Mouse (Mus musculus): ENCODE results near the gene A4gnt. TPM values are rescaled to one million over a fixed set of nuclear protein-coding genes. Genes with fewer than 3 reads are reported as not detected.
"Not testable (repeated sequence)": the region's sequence is repeated elsewhere in the genome, so short reads cannot be mapped to it uniquely, and the experiment has no call there.

A4gnt gene
- polyA plus RNA-seq, 1 experiment from 2014 or later: not detected

DNA sequence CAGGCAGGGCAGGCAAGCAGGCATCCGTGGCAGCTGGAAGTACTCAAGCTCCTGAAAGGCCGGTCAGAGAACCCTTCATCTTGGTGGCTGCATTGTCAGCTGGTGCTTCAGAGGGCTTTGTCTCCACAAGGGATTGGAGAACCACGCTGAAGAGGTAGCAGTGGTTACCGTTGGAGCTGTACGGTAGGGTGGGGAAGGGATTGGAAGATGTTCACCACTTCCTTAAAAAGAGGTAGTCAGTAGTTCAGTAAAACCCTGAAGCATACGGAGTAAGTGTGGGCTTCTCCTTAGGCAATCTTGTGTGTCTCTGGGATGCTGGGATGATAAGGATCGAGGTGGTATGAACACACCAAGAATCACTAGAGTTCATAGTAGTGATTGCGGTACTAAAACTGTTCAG, 21.2 kb upstream of the A4gnt start:
- no peaks in the 10 kb centered on the region for H3K27me3 ChIP-seq (ENCODE audit: control insufficient read depth, insufficient read depth, low read length)
- no peaks in the 10 kb centered on the region for H3K9me3 ChIP-seq (ENCODE audit: control insufficient read depth, low read length)
- no peak overlapping the region for H3K4me3 ChIP-seq (ENCODE audit: low read depth, low read length)
- no peaks in the 10 kb centered on the region for H3K4me1 ChIP-seq (replicated peaks; ENCODE audit: control insufficient read depth, insufficient read depth, low read length)
- no peak overlapping the region for H3K4me2 ChIP-seq (ENCODE audit: low read depth, low read length, severe bottlenecking)
- WGBS: 84% methylated on average over 8 of the region's 8 CpGs
- ATAC-seq (replicated peaks; ENCODE audit: low FRiP score): no peak
- H3K27ac ChIP-seq (ENCODE audit: low read depth, low read length): no peak overlapping the region
- H3K9ac ChIP-seq (ENCODE audit: low read length): no peak overlapping the region
- DNase-seq (ENCODE audit: low spot score): no peak
- H3K36me3 ChIP-seq (ENCODE audit: control insufficient read depth, insufficient read depth, low read length): no peaks in the 10 kb centered on the region

DNA sequence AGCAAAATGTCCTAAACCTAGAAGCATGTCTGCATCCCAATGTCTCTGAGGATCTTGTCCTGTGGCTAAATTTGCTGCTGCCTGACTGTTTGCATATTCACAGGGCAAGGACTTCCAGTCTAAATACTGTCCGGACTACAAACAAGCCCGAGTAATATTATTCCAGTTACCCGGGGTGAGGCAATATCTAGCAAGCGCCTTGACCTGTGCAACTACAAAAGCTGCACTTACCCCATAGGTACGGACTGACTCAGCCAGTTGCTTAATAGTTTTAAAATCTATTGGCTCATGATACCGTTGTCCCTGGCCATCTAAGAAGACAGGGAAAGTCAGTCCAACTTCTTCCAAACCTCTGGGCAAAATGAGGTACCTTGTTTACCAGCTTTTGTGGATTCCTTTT, 13.2 kb upstream of the A4gnt start:
- not testable (repeated sequence) for H3K4me2 ChIP-seq (ENCODE audit: low read depth, low read length, severe bottlenecking); H3K36me3 ChIP-seq (ENCODE audit: control insufficient read depth, insufficient read depth, low read length)

DNA sequence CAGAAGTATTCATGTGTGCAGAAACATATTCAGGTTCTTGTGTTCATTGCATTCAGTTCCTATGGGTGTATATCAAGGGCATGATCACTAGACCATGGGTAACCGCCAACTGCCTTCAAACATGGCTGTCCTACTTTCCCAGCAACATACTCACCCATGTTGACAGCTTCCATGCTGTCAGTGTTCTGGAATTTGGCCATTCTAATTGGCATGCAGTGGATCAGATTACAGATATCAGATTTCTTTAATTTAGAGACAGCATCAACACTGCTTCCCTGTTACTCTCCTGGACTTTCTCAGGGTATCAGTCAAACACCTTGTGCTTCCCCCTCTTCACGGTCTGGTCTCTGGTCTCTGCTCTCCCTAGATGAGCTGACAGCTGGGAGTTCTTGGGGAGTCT, 8.7 kb upstream of the A4gnt start:
- DNase-seq (ENCODE audit: low spot score) (no peak), ATAC-seq (replicated peaks; ENCODE audit: low FRiP score) (no peak)
- H3K4me2 ChIP-seq (ENCODE audit: low read depth, low read length, severe bottlenecking): no peak overlapping the region
- H3K27ac ChIP-seq (ENCODE audit: low read depth, low read length): no peak overlapping the region
- no peaks in the 10 kb centered on the region for H3K9me3 ChIP-seq (ENCODE audit: control insufficient read depth, low read length)
- no peaks in the 10 kb centered on the region for H3K27me3 ChIP-seq (ENCODE audit: control insufficient read depth, insufficient read depth, low read length)
- H3K4me1 ChIP-seq (replicated peaks; ENCODE audit: control insufficient read depth, insufficient read depth, low read length): no peaks in the 10 kb centered on the region
- no peak overlapping the region for H3K4me3 ChIP-seq (ENCODE audit: low read depth, low read length)
- H3K9ac ChIP-seq (ENCODE audit: low read length): no peak overlapping the region
- 82% methylated on average over 2 of the region's 2 CpGs for WGBS
- H3K36me3 ChIP-seq (ENCODE audit: control insufficient read depth, insufficient read depth, low read length): no peaks in the 10 kb centered on the region

More for the DNA sequence above, 13.2 kb upstream of the A4gnt start:
- WGBS: 93% methylated on average over 6 of the region's 6 CpGs
- not testable (repeated sequence) for H3K4me1 ChIP-seq (replicated peaks; ENCODE audit: control insufficient read depth, insufficient read depth, low read length); H3K27me3 ChIP-seq (ENCODE audit: control insufficient read depth, insufficient read depth, low read length); H3K9me3 ChIP-seq (ENCODE audit: control insufficient read depth, low read length); H3K27ac ChIP-seq (ENCODE audit: low read depth, low read length); ATAC-seq (replicated peaks; ENCODE audit: low FRiP score); DNase-seq (ENCODE audit: low spot score); H3K9ac ChIP-seq (ENCODE audit: low read length); H3K4me3 ChIP-seq (ENCODE audit: low read depth, low read length)

DNA sequence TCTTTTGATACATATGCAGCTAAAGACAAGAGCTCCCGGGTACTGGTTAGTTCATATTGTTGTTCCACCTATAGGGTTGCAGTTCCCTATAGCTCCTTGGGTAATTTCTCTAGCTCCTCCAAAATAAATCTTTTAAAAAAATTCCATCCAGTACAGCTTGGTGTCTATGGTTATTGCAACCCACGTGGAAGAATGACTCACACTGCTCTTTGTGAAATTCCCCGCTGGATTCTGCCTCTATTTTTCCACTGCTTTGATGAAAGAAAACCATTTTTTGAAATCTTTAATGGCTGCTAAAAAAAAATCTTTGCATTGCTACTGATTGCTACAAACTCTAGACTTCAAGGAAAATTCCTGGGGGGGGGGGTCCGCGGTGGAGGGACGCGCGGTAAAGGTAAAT, 7.4 kb downstream of the A4gnt start:
- Histone ChIP-seq H3K36me3 (ENCODE audit: control insufficient read depth, insufficient read depth, low read length) (no peaks in the 10 kb centered on the region), H3K4me3 (ENCODE audit: low read depth, low read length) (no peak overlapping the region), H3K4me1 (replicated peaks; ENCODE audit: control insufficient read depth, insufficient read depth, low read length) (no peaks in the 10 kb centered on the region), H3K9ac (ENCODE audit: low read length) (no peak overlapping the region), H3K27ac (ENCODE audit: low read depth, low read length) (no peak overlapping the region), H3K4me2 (ENCODE audit: low read depth, low read length, severe bottlenecking) (no peak overlapping the region), H3K9me3 (ENCODE audit: control insufficient read depth, low read length) (no peaks in the 10 kb centered on the region), H3K27me3 (ENCODE audit: control insufficient read depth, insufficient read depth, low read length) (no peaks in the 10 kb centered on the region)
- WGBS: 93% methylated on average over 7 of the region's 8 CpGs
- ATAC-seq (replicated peaks; ENCODE audit: low FRiP score) (no peak), DNase-seq (ENCODE audit: low spot score) (no peak)

DNA sequence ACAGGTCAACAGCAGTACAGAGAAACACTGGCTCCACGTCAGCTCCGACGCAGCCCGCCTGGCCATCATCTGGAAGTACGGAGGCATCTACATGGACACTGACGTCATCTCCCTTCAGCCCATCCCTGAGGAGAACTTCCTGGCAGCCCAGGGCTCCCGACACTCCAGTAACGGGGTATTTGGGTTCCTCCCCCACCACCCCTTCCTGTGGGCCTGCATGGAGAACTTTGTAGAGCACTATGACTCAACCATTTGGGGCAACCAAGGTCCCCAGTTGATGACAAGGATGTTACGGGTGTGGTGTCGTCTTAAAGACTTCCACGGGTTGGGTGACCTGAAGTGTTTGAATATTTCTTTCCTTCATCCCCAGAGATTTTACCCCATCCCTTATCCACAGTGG, 7.9 kb downstream of the A4gnt start:
- no peak overlapping the region for H3K4me2 ChIP-seq (ENCODE audit: low read depth, low read length, severe bottlenecking)
- WGBS: 93% methylated on average over 11 of the region's 11 CpGs
- no peak overlapping the region for H3K9ac ChIP-seq (ENCODE audit: low read length)
- H3K27me3 ChIP-seq (ENCODE audit: control insufficient read depth, insufficient read depth, low read length): no peaks in the 10 kb centered on the region
- ATAC-seq (replicated peaks; ENCODE audit: low FRiP score) (no peak), DNase-seq (ENCODE audit: low spot score) (no peak)
- H3K27ac ChIP-seq (ENCODE audit: low read depth, low read length): no peak overlapping the region
- H3K4me3 ChIP-seq (ENCODE audit: low read depth, low read length): no peak overlapping the region
- no peaks in the 10 kb centered on the region for H3K36me3 ChIP-seq (ENCODE audit: control insufficient read depth, insufficient read depth, low read length)
- no peaks in the 10 kb centered on the region for H3K9me3 ChIP-seq (ENCODE audit: control insufficient read depth, low read length)
- no peaks in the 10 kb centered on the region for H3K4me1 ChIP-seq (replicated peaks; ENCODE audit: control insufficient read depth, insufficient read depth, low read length)

DNA sequence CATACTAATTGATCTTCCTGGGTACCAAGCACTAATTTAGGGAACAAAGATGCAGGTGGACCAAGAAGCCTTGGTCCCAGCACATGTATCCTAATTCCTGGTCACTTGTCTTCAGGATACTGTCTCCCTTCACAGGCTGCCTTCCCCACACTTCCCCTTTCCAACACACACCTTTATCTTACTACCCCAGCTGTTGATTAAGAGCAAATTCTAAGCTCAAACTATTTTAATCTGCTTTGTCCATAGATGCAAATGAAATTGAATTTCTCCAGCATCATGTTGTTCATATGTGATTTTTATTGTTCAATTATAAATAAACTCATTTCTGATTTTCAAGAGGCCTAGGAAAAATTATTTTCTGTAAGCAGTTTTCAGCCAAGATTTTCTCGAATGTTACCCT, 9.7 kb downstream of the A4gnt start:
- no peaks in the 10 kb centered on the region for H3K36me3 ChIP-seq (ENCODE audit: control insufficient read depth, insufficient read depth, low read length)
- no peak for DNase-seq (ENCODE audit: low spot score)
- H3K9ac ChIP-seq (ENCODE audit: low read length): no peak overlapping the region
- no peak overlapping the region for H3K4me2 ChIP-seq (ENCODE audit: low read depth, low read length, severe bottlenecking)
- H3K4me3 ChIP-seq (ENCODE audit: low read depth, low read length): no peak overlapping the region
- no peaks in the 10 kb centered on the region for H3K9me3 ChIP-seq (ENCODE audit: control insufficient read depth, low read length)
- no peaks in the 10 kb centered on the region for H3K4me1 ChIP-seq (replicated peaks; ENCODE audit: control insufficient read depth, insufficient read depth, low read length)
- no peak overlapping the region for H3K27ac ChIP-seq (ENCODE audit: low read depth, low read length)
- no peak for ATAC-seq (replicated peaks; ENCODE audit: low FRiP score)
- no peaks in the 10 kb centered on the region for H3K27me3 ChIP-seq (ENCODE audit: control insufficient read depth, insufficient read depth, low read length)
- 76% methylated on average over 1 of the region's 1 CpGs for WGBS

DNA sequence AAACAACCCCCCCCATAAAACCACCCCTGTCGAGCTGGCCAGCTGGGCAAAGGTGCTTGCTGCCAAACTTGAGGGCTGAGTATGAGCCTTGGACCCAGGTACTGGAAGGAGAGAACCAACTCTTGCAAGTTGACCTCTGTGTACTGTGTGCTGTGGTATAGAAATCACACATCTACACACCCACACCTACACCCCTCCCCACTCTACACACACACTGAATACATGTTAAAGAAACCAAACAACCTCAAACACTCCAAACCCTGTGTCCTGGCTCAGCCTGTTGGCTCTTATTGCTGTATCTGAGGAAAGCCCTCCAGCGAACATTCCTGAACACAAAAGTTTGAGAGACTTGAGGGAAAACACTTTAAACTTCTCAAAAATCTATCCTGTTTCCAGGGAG, 10.7 kb downstream of the A4gnt start:
- H3K27me3 ChIP-seq (ENCODE audit: control insufficient read depth, insufficient read depth, low read length): no peaks in the 10 kb centered on the region
- H3K36me3 ChIP-seq (ENCODE audit: control insufficient read depth, insufficient read depth, low read length): no peaks in the 10 kb centered on the region
- H3K4me1 ChIP-seq (replicated peaks; ENCODE audit: control insufficient read depth, insufficient read depth, low read length): no peaks in the 10 kb centered on the region
- ATAC-seq (replicated peaks; ENCODE audit: low FRiP score) (no peak), DNase-seq (ENCODE audit: low spot score) (no peak)
- H3K4me3 ChIP-seq (ENCODE audit: low read depth, low read length): no peak overlapping the region
- H3K27ac ChIP-seq (ENCODE audit: low read depth, low read length): no peak overlapping the region
- no peaks in the 10 kb centered on the region for H3K9me3 ChIP-seq (ENCODE audit: control insufficient read depth, low read length)
- no peak overlapping the region for H3K9ac ChIP-seq (ENCODE audit: low read length)
- WGBS: 54% methylated on average over 2 of the region's 2 CpGs
- H3K4me2 ChIP-seq (ENCODE audit: low read depth, low read length, severe bottlenecking): no peak overlapping the region

DNA sequence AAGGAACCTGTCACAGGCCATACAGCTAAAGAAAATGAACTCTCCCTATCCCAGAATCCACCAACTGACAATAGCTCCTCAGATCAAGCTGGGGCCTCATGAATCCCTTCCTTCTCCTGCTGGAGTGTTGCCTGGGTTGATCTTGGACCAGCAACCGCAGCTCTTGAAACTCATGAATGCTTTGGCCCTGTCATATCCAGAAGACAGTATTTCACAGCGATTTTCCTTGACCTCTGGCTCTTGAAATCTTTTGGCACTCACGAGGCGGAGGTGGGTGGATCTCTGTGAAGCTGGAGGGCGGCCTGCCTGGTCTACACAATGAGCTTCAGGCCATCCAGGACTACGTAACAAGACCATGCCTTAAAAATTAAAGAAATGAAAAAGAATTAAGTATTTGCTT, 11.8 kb downstream of the A4gnt start:
- H3K27me3 ChIP-seq (ENCODE audit: control insufficient read depth, insufficient read depth, low read length): no peaks in the 10 kb centered on the region
- DNase-seq (ENCODE audit: low spot score) (no peak), ATAC-seq (replicated peaks; ENCODE audit: low FRiP score) (no peak)
- H3K36me3 ChIP-seq (ENCODE audit: control insufficient read depth, insufficient read depth, low read length): no peaks in the 10 kb centered on the region
- H3K4me3 ChIP-seq (ENCODE audit: low read depth, low read length): no peak overlapping the region
- peaks cover 3% of the 10 kb centered on the region; the same call in 1 of the 2 replicates for H3K4me1 ChIP-seq (replicated peaks; ENCODE audit: control insufficient read depth, insufficient read depth, low read length)
- H3K4me2 ChIP-seq (ENCODE audit: low read depth, low read length, severe bottlenecking): no peak overlapping the region
- WGBS: 79% methylated on average over 6 of the region's 6 CpGs
- no peak overlapping the region for H3K9ac ChIP-seq (ENCODE audit: low read length)
- H3K27ac ChIP-seq (ENCODE audit: low read depth, low read length): no peak overlapping the region
- no peaks in the 10 kb centered on the region for H3K9me3 ChIP-seq (ENCODE audit: control insufficient read depth, low read length)

DNA sequence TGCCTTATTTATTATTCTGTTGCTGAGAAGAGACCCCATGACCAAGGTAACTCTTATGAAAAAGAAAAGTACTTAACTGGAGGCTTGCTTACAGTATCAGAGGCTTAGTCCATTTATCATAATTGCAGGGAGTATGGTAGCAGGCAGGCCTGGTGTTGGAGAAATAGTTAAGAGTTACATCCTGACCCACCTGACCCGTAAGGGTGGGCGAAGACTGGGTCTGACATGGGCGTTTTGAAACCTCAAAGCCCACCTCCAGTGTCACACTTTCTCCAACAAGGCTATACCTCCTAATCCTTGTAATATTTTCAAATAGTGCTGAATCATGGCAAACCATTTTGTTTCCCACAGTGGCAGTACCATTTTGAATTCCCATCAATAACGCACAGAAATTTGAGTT, 16.3 kb downstream of the A4gnt start:
- Histone ChIP-seq H3K4me1 (replicated peaks; ENCODE audit: control insufficient read depth, insufficient read depth, low read length) (peaks cover 19% of the 10 kb centered on the region), H3K27ac (ENCODE audit: low read depth, low read length) (no peak overlapping the region), H3K9ac (ENCODE audit: low read length) (peak overlapping the region; percentile 66; the same call in 1 of the 2 replicates)

More for the DNA sequence above, 16.3 kb downstream of the A4gnt start:
- WGBS: 51% methylated on average over 4 of the region's 4 CpGs
- no peak for DNase-seq (ENCODE audit: low spot score)
- ATAC-seq (replicated peaks; ENCODE audit: low FRiP score): no peak
- Histone ChIP-seq H3K9me3 (ENCODE audit: control insufficient read depth, low read length) (no peaks in the 10 kb centered on the region), H3K4me3 (ENCODE audit: low read depth, low read length) (no peak overlapping the region), H3K36me3 (ENCODE audit: control insufficient read depth, insufficient read depth, low read length) (no peaks in the 10 kb centered on the region), H3K27me3 (ENCODE audit: control insufficient read depth, insufficient read depth, low read length) (no peaks in the 10 kb centered on the region), H3K4me2 (ENCODE audit: low read depth, low read length, severe bottlenecking) (peak overlapping the region; percentile 65; the same call in 1 of the 2 replicates)

All from forebrain, embryonic 11.5 days (tissue).